Comparison of ENCODE assay signal across 19 mouse cellular contexts in genomic region chr9:119254187-119254586, GRCm38 (mm10). TPM values are rescaled to one million over a fixed set of nuclear protein-coding genes. Genes with fewer than 3 reads are reported as not detected.
"Had no signal": no experiment of that assay in that cellular context is flagged by ENCODE, and none has a peak within 500 bp of the region (broad histone marks: within the 10 kb centered on the region; RNA-seq: fewer than 3 reads in every experiment).

No protein-coding gene starts in this region.

- H3K9ac ChIP-seq: liver, embryonic 15.5 days; midbrain, embryonic 15.5 days; neural tube, embryonic 12.5 days had no signal

- H3K4me2 ChIP-seq: liver, embryonic 11.5 days; liver, embryonic 15.5 days; midbrain, embryonic 11.5 days; midbrain, embryonic 15.5 days; neural tube, embryonic 12.5 days had no signal

- DNase-seq: kidney, adult 18-20 months; lung, adult 2 months; lung, postnatal 10 days; thymus, adult 2 months; thymus, postnatal 25 days had no signal

- H3K9me3 ChIP-seq: limb, embryonic 10.5 days; liver, embryonic 15.5 days; megakaryocyte, embryonic 14.5 days; midbrain, embryonic 15.5 days; neural tube, embryonic 12.5 days had no signal

- H3K4me3 ChIP-seq: left cerebral cortex, adult 2 months; limb, embryonic 10.5 days; liver, embryonic 15.5 days; megakaryocyte, embryonic 14.5 days; midbrain, embryonic 15.5 days; neural tube, embryonic 12.5 days had no signal

- H3K27me3 ChIP-seq: liver, embryonic 15.5 days; megakaryocyte, embryonic 14.5 days; midbrain, embryonic 15.5 days; neural tube, embryonic 12.5 days had no signal

- H3K27ac ChIP-seq: left cerebral cortex, adult 2 months; limb, embryonic 10.5 days; liver, embryonic 15.5 days; macrophage; midbrain, embryonic 15.5 days; neural tube, embryonic 12.5 days had no signal

- H3K4me1 ChIP-seq: limb, embryonic 10.5 days; midbrain, embryonic 15.5 days; neural tube, embryonic 12.5 days had no signal

- ATAC-seq: inflammation-experienced regulatory T-cells, adult 6 months; midbrain, embryonic 15.5 days had no signal

RNA-seq across cellular contexts. Expression of gene Slc22a13, which starts 45.3 kb away (rescaled TPM):
- total RNA-seq: layer of hippocampus, postnatal 25 days; monocyte, adult 5-6 weeks; neutrophil, adult 5-6 weeks had no signal
- polyA plus RNA-seq: inflammation-experienced regulatory T-cells, adult 6 months; limb, embryonic 10.5 days; liver, embryonic 11.5 days; liver, embryonic 15.5 days; macrophage; midbrain, embryonic 11.5 days; midbrain, embryonic 15.5 days; neural tube, embryonic 12.5 days; stomach, embryonic 14.5 days had no signal
